Mouse (Mus musculus): ENCODE data around the gene Aurkaip1. TPM values are rescaled to one million over a fixed set of nuclear protein-coding genes. Genes with fewer than 3 reads are reported as not detected.

The Aurkaip1 gene
- polyA plus RNA-seq, 1 experiment from 2014 or later: 121 TPM

DNA sequence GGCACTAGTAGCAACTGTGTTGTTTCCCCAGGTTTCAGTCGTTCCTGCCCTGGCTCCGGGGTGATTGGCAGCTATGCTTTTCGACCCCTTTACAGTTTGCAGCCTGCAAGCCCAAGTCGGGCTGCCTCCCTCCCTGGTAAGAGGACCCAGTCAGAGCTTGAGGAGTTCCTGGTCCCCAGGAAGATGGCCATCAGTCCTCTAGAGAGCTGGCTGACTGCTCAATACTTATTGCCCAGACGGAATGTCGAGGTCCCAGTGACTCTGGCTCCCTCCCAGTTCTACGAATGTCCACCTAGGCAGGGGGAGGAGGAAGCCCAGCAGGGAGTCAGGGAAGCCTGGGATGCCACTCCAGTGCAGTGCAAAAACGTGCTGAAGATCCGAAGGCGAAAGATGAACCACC is 1.2 kb downstream of the Aurkaip1 start:
- 59% methylated on average over 10 of the region's 10 CpGs for WGBS
- no peak for ATAC-seq (replicated peaks; ENCODE audit: insufficient number of reproducible peaks, low FRiP score, low TSS enrichment, low read depth)
- Histone ChIP-seq H3K9ac (replicated peaks; ENCODE audit: low read length) (peak overlapping the region; percentile 92), H3K4me3 (ENCODE audit: low read depth, low read length) (peak overlapping the region; percentile 82), H3K4me1 (ENCODE audit: control insufficient read depth, insufficient read depth, low read length) (peaks cover 5% of the 10 kb centered on the region), H3K27ac (replicated peaks; ENCODE audit: low read depth, low read length) (no peak overlapping the region), H3K27me3 (ENCODE audit: control insufficient read depth, insufficient read depth, low read length) (no peaks in the 10 kb centered on the region), H3K36me3 (replicated peaks; ENCODE audit: control insufficient read depth, insufficient read depth, low read depth, low read length) (peaks cover 3% of the 10 kb centered on the region; the same call in 1 of the 2 replicates), H3K4me2 (ENCODE audit: low read depth, low read length) (peak overlapping the region; percentile 93), H3K9me3 (replicated peaks; ENCODE audit: control insufficient read depth, low read length) (no peaks in the 10 kb centered on the region)
- DNase-seq (ENCODE audit: low spot score): no peak

DNA sequence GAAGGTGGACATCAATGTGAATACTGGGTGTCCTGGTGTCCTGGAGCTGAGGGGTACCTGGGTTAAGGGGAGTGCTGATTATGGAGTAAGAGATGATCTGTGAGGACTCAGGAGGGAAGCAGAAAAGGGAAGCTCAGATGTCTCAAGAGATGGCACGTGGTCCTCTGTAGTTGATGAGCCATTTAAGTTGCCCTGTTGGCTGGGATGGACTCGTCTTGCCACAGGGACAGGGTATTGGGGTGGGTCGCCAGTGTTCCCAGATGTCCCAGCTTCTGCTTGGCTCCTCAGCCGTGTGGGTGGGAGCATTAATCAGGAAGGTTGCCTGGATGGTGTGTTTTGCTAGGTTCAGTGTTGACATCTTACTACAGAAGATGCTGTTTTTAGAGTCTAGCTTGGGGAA is 2.2 kb downstream of the Aurkaip1 start:
- Histone ChIP-seq H3K36me3 (replicated peaks; ENCODE audit: control insufficient read depth, insufficient read depth, low read depth, low read length) (no peaks in the 10 kb centered on the region), H3K4me3 (ENCODE audit: low read depth, low read length) (no peak overlapping the region), H3K4me1 (ENCODE audit: control insufficient read depth, insufficient read depth, low read length) (peaks cover 5% of the 10 kb centered on the region), H3K9ac (replicated peaks; ENCODE audit: low read length) (no peak overlapping the region), H3K27me3 (ENCODE audit: control insufficient read depth, insufficient read depth, low read length) (no peaks in the 10 kb centered on the region), H3K9me3 (replicated peaks; ENCODE audit: control insufficient read depth, low read length) (no peaks in the 10 kb centered on the region), H3K4me2 (ENCODE audit: low read depth, low read length) (no peak overlapping the region), H3K27ac (replicated peaks; ENCODE audit: low read depth, low read length) (no peak overlapping the region)
- DNase-seq (ENCODE audit: low spot score) (no peak), ATAC-seq (replicated peaks; ENCODE audit: insufficient number of reproducible peaks, low FRiP score, low TSS enrichment, low read depth) (no peak)
- WGBS: 82% methylated on average over 4 of the region's 4 CpGs

DNA sequence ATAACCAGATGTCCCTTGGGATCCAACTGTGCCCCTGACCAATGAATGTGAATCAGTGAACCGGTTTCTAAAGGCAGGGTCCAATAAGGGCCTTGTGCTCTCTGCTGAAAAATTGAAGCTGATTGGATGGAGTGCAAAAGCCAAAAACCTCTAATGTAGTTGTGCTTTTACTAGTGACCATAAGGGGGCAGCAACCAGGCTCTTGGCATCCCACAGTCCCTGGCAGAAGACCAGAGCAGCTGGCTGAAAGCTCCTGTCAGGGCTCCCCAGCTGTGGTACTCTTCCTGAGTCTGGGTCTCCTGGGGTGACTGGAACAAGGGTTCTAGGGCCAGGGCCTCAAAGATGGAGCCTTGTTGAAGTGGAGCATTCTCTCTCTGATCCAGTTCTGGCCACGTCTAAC is 2.8 kb downstream of the Aurkaip1 start:
- Histone ChIP-seq H3K4me2 (ENCODE audit: low read depth, low read length) (no peak overlapping the region), H3K9me3 (replicated peaks; ENCODE audit: control insufficient read depth, low read length) (no peaks in the 10 kb centered on the region)
- peak; percentile 49; the same call in 1 of the 2 replicates for ATAC-seq (replicated peaks; ENCODE audit: insufficient number of reproducible peaks, low FRiP score, low TSS enrichment, low read depth)

GRCm38 (mm10) chr4:155837404-155838010 is 6.4 kb downstream of the Aurkaip1 start:
- ATAC-seq (replicated peaks; ENCODE audit: insufficient number of reproducible peaks, low FRiP score, low TSS enrichment, low read depth) (no peak), DNase-seq (ENCODE audit: low spot score) (no peak)
- 81% methylated on average over 11 of the region's 11 CpGs for WGBS
- Histone ChIP-seq H3K4me1 (ENCODE audit: control insufficient read depth, insufficient read depth, low read length) (peaks cover 7% of the 10 kb centered on the region), H3K9ac (replicated peaks; ENCODE audit: low read length) (no peak overlapping the region), H3K27me3 (ENCODE audit: control insufficient read depth, insufficient read depth, low read length) (no peaks in the 10 kb centered on the region), H3K27ac (replicated peaks; ENCODE audit: low read depth, low read length) (no peak overlapping the region), H3K9me3 (replicated peaks; ENCODE audit: control insufficient read depth, low read length) (no peaks in the 10 kb centered on the region), H3K36me3 (replicated peaks; ENCODE audit: control insufficient read depth, insufficient read depth, low read depth, low read length) (no peaks in the 10 kb centered on the region), H3K4me3 (ENCODE audit: low read depth, low read length) (no peak overlapping the region), H3K4me2 (ENCODE audit: low read depth, low read length) (no peak overlapping the region)

More for the DNA sequence above, 2.8 kb downstream of the Aurkaip1 start:
- WGBS: 40% methylated on average over 2 of the region's 2 CpGs
- Histone ChIP-seq H3K36me3 (replicated peaks; ENCODE audit: control insufficient read depth, insufficient read depth, low read depth, low read length) (no peaks in the 10 kb centered on the region), H3K4me1 (ENCODE audit: control insufficient read depth, insufficient read depth, low read length) (peaks cover 5% of the 10 kb centered on the region), H3K27me3 (ENCODE audit: control insufficient read depth, insufficient read depth, low read length) (no peaks in the 10 kb centered on the region), H3K9ac (replicated peaks; ENCODE audit: low read length) (no peak overlapping the region), H3K27ac (replicated peaks; ENCODE audit: low read depth, low read length) (no peak overlapping the region), H3K4me3 (ENCODE audit: low read depth, low read length) (no peak overlapping the region)
- DNase-seq (ENCODE audit: low spot score): peak; percentile 83

- H3K4me2 ChIP-seq (ENCODE audit: low read depth, low read length): no peak overlapping the region
- 60% methylated on average over 8 of the region's 8 CpGs for WGBS
- H3K27ac ChIP-seq (replicated peaks; ENCODE audit: low read depth, low read length): no peak overlapping the region
These were observed 7.4 kb downstream of the Aurkaip1 start for GRCm38 (mm10) chr4:155838187-155839153.

DNA sequence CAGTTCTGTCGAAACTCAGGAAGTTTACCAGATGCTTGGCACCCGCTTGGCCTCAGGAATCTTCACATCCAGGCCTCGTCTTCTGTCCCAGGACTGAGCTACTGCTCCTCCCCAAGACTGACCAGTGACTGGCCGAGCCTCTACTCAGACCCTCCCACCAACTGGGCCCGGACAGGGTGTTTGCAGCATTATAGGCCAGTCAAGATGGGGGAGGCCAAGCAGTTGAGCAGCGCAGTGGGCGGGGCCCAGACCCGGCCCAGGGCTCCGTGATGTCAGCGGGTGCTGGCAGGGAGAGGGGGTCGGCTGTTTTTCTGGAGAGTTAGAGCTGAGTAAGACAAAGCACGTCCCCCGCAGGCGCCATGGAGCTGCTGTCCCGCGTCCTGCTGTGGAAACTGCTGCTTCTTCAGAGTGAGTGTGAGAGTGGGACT is 8.4 kb downstream of the Aurkaip1 start, which contains the start of gene Mxra8:
TSS of gene Mxra8 (plus strand) at position 198 of the 428 bp plus-strand sequence.
- Histone ChIP-seq H3K27me3 (ENCODE audit: control insufficient read depth, insufficient read depth, low read length) (no peaks in the 10 kb centered on the region), H3K4me1 (ENCODE audit: control insufficient read depth, insufficient read depth, low read length) (peaks cover 6% of the 10 kb centered on the region), H3K9ac (replicated peaks; ENCODE audit: low read length) (peak within 1 kb of the TSS; percentile 59), H3K27ac (replicated peaks; ENCODE audit: low read depth, low read length) (peak within 1 kb of the TSS; percentile 53; the same call in 1 of the 2 replicates), H3K36me3 (replicated peaks; ENCODE audit: control insufficient read depth, insufficient read depth, low read depth, low read length) (no peaks in the 10 kb centered on the region), H3K4me2 (ENCODE audit: low read depth, low read length) (peak within 1 kb of the TSS; percentile 86), H3K9me3 (replicated peaks; ENCODE audit: control insufficient read depth, low read length) (no peaks in the 10 kb centered on the region), H3K4me3 (ENCODE audit: low read depth, low read length) (peak within 1 kb of the TSS; percentile 48)
- WGBS: under 1% methylated on average over 16 of the region's 16 CpGs
- DNase-seq (ENCODE audit: low spot score): peak; percentile 83
- peak; percentile 85 for ATAC-seq (replicated peaks; ENCODE audit: insufficient number of reproducible peaks, low FRiP score, low TSS enrichment, low read depth)

More at GRCm38 (mm10) chr4:155838187-155839153, 7.4 kb downstream of the Aurkaip1 start:
- no peak overlapping the region; the same call in 1 of the 2 replicates for H3K9ac ChIP-seq (replicated peaks; ENCODE audit: low read length)
- H3K27me3 ChIP-seq (ENCODE audit: control insufficient read depth, insufficient read depth, low read length): no peaks in the 10 kb centered on the region
- H3K4me1 ChIP-seq (ENCODE audit: control insufficient read depth, insufficient read depth, low read length): peaks cover 6% of the 10 kb centered on the region
- no peaks in the 10 kb centered on the region for H3K9me3 ChIP-seq (replicated peaks; ENCODE audit: control insufficient read depth, low read length)
- no peak for DNase-seq (ENCODE audit: low spot score)
- no peaks in the 10 kb centered on the region for H3K36me3 ChIP-seq (replicated peaks; ENCODE audit: control insufficient read depth, insufficient read depth, low read depth, low read length)
- no peak for ATAC-seq (replicated peaks; ENCODE audit: insufficient number of reproducible peaks, low FRiP score, low TSS enrichment, low read depth)
- H3K4me3 ChIP-seq (ENCODE audit: low read depth, low read length): no peak overlapping the region

DNA sequence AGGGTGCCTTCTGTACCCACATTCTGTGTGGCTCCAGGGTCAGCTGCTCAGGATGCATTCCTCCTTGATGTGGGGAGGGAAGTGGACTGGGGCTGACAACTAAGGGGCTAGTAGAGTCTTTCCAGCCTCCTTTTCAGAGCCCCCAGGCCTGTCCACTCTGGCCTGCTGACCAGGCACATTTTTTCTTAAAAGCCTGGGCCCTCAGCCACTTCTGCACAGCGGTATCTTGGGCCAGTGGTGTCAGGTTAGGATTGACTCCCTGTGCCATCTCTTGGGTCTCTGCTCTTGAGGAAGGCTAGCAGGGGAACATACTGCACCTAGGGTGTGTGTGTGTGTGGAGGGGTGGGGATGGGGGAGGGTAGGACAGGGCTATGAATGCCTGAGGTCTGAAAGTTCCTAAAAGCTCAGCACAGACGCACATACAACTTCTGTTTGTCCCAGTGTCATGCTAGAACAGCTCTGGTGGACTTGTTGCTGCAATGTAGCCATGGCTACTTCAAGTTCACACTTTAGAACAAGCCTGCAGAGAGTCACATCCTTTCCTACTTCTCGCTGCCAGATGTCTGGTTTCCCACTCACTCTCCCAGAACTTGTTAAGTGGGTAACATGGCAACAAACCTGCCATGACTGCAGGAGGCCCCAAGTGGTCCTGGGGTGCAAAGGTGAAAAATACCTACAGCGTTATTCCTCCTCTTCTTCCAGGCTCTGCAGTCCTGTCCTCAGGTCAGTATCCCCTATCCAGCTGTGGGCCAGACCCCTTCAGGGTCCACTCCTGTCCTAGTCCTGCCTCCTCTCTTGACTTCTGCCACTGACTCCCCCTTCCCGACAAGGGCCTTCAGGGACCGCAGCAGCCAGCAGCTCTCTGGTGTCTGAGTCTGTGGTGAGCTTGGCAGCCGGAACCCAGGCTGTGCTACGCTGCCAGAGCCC is 9.3 kb downstream of the Aurkaip1 start:
- Histone ChIP-seq H3K27me3 (ENCODE audit: control insufficient read depth, insufficient read depth, low read length) (no peaks in the 10 kb centered on the region), H3K4me3 (ENCODE audit: low read depth, low read length) (peak overlapping the region; percentile 48), H3K4me1 (ENCODE audit: control insufficient read depth, insufficient read depth, low read length) (peaks cover 6% of the 10 kb centered on the region), H3K4me2 (ENCODE audit: low read depth, low read length) (peak overlapping the region; percentile 86), H3K9me3 (replicated peaks; ENCODE audit: control insufficient read depth, low read length) (no peaks in the 10 kb centered on the region), H3K36me3 (replicated peaks; ENCODE audit: control insufficient read depth, insufficient read depth, low read depth, low read length) (no peaks in the 10 kb centered on the region), H3K27ac (replicated peaks; ENCODE audit: low read depth, low read length) (no peak overlapping the region), H3K9ac (replicated peaks; ENCODE audit: low read length) (peak overlapping the region; percentile 59)
- WGBS: 7% methylated on average over 8 of the region's 8 CpGs
- ATAC-seq (replicated peaks; ENCODE audit: insufficient number of reproducible peaks, low FRiP score, low TSS enrichment, low read depth) (peak; percentile 32; the same call in 1 of the 2 replicates), DNase-seq (ENCODE audit: low spot score) (no peak)

Data from embryonic facial prominence, embryonic 11.5 days (tissue).